Mouse (Mus musculus): ENCODE measurements around the gene Tec.

DNA sequence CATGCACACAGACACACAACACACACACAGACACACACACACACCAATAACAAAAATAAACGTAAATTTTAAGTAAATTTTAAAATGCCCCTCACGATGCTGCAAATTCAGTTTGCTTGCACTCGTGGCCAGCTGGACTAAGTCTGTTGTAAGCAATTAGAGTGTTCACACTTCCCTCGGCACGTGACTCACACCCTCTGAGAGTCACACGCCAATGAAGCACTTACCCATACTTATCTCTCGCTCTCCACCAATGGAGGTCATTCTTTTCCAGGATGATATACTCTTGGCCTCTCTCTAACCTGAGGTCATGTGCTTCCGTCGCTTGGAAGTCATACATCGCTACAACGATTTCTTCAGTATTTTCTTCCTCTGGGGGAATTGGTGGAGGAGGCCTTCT lies 86.5 kb downstream of the Tec start:
- TF ChIP-seq CTCF (IDR thresholded peaks at IDR 0.05; ENCODE audit: low read depth, low read length): no peak
- no peak for TF ChIP-seq POLR2A (IDR thresholded peaks at IDR 0.05; ENCODE audit: insufficient read depth, low read length)
- TF ChIP-seq EP300 (IDR thresholded peaks at IDR 0.05; ENCODE audit: insufficient read depth, low read depth, low read length): no peak

All from ES-Bruce4 (cell line).